Mouse (Mus musculus): Measurements from ENCODE around the gene Cntn2. TPM values are rescaled to one million over a fixed set of nuclear protein-coding genes. Genes with fewer than 3 reads are reported as not detected.

Gene Cntn2
- polyA plus RNA-seq, 1 experiment from 2014 or later, result 0.19 TPM

DNA sequence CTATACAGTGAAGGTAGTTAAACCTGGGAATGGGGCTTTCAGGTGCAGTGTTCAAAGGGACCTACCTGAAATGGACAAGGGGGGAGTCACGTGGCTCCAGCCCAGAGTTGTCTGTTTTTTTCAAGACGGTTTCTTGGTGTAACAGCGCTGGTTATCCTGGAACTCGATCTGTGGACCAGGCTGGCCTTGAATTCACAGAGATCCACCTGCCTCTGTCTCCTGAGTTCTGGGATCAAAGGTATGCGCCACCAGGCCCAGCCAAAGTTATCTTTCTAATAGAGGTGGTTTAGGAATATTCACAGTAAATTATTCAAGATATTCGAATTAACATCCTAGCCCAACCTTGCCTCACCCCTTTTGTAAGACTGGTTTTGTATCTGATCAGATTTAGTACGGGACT, 36.4 kb downstream of the Cntn2 start:
- Histone ChIP-seq H3K36me3 (peaks cover 60% of the 10 kb centered on the region), H3K9me3 (replicated peaks) (no peaks in the 10 kb centered on the region), H3K4me2 (no peak overlapping the region), H3K27ac (no peak overlapping the region), H3K27me3 (0 out of 2 replicates have a peak, but pooled peaks cover 3% of the 10 kb centered on the region), H3K4me1 (replicated peaks) (no peaks in the 10 kb centered on the region), H3K9ac (no peak overlapping the region), H3K4me3 (no peak overlapping the region)
- ATAC-seq (replicated peaks; ENCODE audit: insufficient number of reproducible peaks, insufficient read depth, low FRiP score, low read depth), result no peak
- WGBS, result 92% methylated on average over 7 of the region's 7 CpGs

DNA sequence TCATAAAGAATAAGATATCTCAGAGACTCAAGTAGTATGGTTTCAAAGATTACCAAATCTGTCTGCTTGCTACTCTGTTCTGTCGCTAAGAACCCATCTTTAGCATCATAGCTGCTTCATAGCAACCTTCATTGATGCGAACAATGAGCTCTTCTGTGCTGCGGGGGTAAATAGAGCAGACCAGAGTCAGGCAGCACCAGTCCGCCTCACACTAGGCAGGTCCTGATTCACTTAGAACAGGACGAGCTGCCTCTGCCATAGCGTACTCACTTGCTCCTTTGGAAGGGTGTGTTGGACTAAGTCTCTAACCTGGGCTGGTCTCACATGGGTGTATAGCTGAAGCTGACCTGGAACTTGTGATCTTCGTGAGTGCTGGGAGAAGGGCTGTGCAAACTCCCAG, 37.0 kb downstream of the Cntn2 start, which contains the start of gene Tmem81:
Tmem81 (plus strand) TSS at position 173 of the 400 bp plus-strand sequence.
- Histone ChIP-seq H3K9me3 (replicated peaks) (no peaks in the 10 kb centered on the region), H3K27me3 (no peaks in the 10 kb centered on the region), H3K4me2 (no peak within 1 kb of the TSS), H3K27ac (no peak within 1 kb of the TSS), H3K4me3 (no peak within 1 kb of the TSS), H3K36me3 (peaks cover 66% of the 10 kb centered on the region), H3K4me1 (replicated peaks) (no peaks in the 10 kb centered on the region), H3K9ac (no peak within 1 kb of the TSS)
- 89% methylated on average over 7 of the region's 7 CpGs for WGBS
- ATAC-seq (replicated peaks; ENCODE audit: insufficient number of reproducible peaks, insufficient read depth, low FRiP score, low read depth), result no peak

DNA sequence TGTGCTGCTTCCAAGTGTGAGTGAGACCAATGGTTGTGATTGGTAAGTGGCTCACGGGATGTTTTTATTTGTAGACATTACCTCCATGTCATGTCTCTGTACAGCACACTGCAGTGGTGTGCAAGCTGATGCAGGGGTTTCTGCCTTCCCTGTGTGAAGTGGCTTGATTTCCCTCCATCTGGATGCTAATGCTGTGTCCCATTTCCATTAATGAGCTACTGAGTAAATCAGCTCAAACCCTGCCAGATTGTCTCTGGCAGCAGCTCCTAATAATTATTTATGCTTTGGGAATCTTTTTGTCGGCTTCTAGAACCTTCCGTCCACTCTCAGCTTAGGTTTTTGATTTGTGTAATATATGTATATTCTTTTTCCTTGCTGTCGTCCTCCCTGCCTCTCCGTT, 37.9 kb downstream of the Cntn2 start:
- Histone ChIP-seq H3K9ac (no peak overlapping the region), H3K27ac (no peak overlapping the region), H3K4me2 (no peak overlapping the region), H3K9me3 (replicated peaks) (no peaks in the 10 kb centered on the region), H3K36me3 (peaks cover 75% of the 10 kb centered on the region), H3K4me3 (no peak overlapping the region), H3K4me1 (replicated peaks) (no peaks in the 10 kb centered on the region), H3K27me3 (no peaks in the 10 kb centered on the region)
- no peak for ATAC-seq (replicated peaks; ENCODE audit: insufficient number of reproducible peaks, insufficient read depth, low FRiP score, low read depth)
- WGBS, result 91% methylated on average over 5 of the region's 5 CpGs

GRCm38 (mm10) chr1:132500535-132500934, 42.5 kb downstream of the Cntn2 start:
- ATAC-seq (replicated peaks; ENCODE audit: insufficient number of reproducible peaks, insufficient read depth, low FRiP score, low read depth), result no peak
- H3K9ac ChIP-seq, result no peak overlapping the region
- H3K27me3 ChIP-seq, result no peaks in the 10 kb centered on the region
- WGBS, result 88% methylated on average over 2 of the region's 2 CpGs
- H3K4me2 ChIP-seq, result no peak overlapping the region
- no peak overlapping the region for H3K4me3 ChIP-seq
- H3K27ac ChIP-seq, result no peak overlapping the region
- H3K9me3 ChIP-seq (replicated peaks), result no peaks in the 10 kb centered on the region
- peaks cover 88% of the 10 kb centered on the region for H3K36me3 ChIP-seq
- H3K4me1 ChIP-seq (replicated peaks), result no peaks in the 10 kb centered on the region

DNA sequence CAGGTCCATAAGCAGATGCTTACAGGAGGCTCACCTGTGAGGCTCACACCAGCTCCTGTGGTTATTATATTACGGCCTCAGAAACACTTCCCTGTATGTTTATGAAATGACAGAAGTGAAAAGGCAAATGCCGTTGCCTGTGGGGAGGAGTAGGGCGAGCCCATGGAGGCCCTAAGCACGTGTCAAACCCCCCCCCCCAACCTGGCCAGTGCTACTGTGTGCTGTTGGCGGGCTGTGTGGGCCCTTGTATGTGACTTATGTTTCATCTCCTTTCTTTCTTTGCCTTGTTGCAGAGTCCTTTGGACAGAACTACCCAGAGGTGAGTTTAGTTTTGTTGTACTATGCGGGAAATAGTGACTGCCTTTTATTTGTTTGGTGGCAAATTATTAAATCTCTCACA, 59.3 kb downstream of the Cntn2 start:
- Histone ChIP-seq H3K9ac (no peak overlapping the region), H3K9me3 (replicated peaks) (no peaks in the 10 kb centered on the region), H3K27ac (no peak overlapping the region), H3K4me1 (replicated peaks) (peaks cover 2% of the 10 kb centered on the region; the same call in 1 of the 2 replicates), H3K36me3 (peaks cover 26% of the 10 kb centered on the region), H3K4me2 (no peak overlapping the region), H3K4me3 (no peak overlapping the region), H3K27me3 (no peaks in the 10 kb centered on the region)
- no peak for ATAC-seq (replicated peaks; ENCODE audit: insufficient number of reproducible peaks, insufficient read depth, low FRiP score, low read depth)
- WGBS, result 86% methylated on average over 6 of the region's 6 CpGs

GRCm38 (mm10) chr1:132483234-132483633, 59.8 kb downstream of the Cntn2 start:
- H3K9ac ChIP-seq, result no peak overlapping the region
- no peak overlapping the region for H3K27ac ChIP-seq
- H3K4me3 ChIP-seq, result no peak overlapping the region
- no peaks in the 10 kb centered on the region for H3K9me3 ChIP-seq (replicated peaks)
- WGBS, result 81% methylated on average over 3 of the region's 3 CpGs
- peaks cover 8% of the 10 kb centered on the region for H3K4me1 ChIP-seq (replicated peaks)
- no peaks in the 10 kb centered on the region for H3K27me3 ChIP-seq
- no peak for ATAC-seq (replicated peaks; ENCODE audit: insufficient number of reproducible peaks, insufficient read depth, low FRiP score, low read depth)
- no peak overlapping the region for H3K4me2 ChIP-seq
- peaks cover 21% of the 10 kb centered on the region for H3K36me3 ChIP-seq

- WGBS, result 83% methylated on average over 2 of the region's 2 CpGs
- no peak overlapping the region for H3K4me2 ChIP-seq
- H3K4me3 ChIP-seq, result no peak overlapping the region
- H3K4me1 ChIP-seq (replicated peaks), result peaks cover 13% of the 10 kb centered on the region
- H3K27ac ChIP-seq, result no peak overlapping the region
- no peak overlapping the region for H3K9ac ChIP-seq
- H3K9me3 ChIP-seq (replicated peaks), result no peaks in the 10 kb centered on the region
- ATAC-seq (replicated peaks; ENCODE audit: insufficient number of reproducible peaks, insufficient read depth, low FRiP score, low read depth), result no peak
- no peaks in the 10 kb centered on the region for H3K27me3 ChIP-seq
- peaks cover 11% of the 10 kb centered on the region for H3K36me3 ChIP-seq
These were observed 61.4 kb downstream of the Cntn2 start for GRCm38 (mm10) chr1:132481619-132482018.

- peaks cover 23% of the 10 kb centered on the region for H3K4me1 ChIP-seq (replicated peaks)
- no peak for ATAC-seq (replicated peaks; ENCODE audit: insufficient number of reproducible peaks, insufficient read depth, low FRiP score, low read depth)
- H3K27me3 ChIP-seq, result no peaks in the 10 kb centered on the region
- 79% methylated on average over 1 of the region's 1 CpGs for WGBS
- no peaks in the 10 kb centered on the region for H3K9me3 ChIP-seq (replicated peaks)
- H3K36me3 ChIP-seq, result 0 out of 2 replicates have a peak, but pooled peaks cover under 1% of the 10 kb centered on the region
- H3K4me3 ChIP-seq, result no peak overlapping the region
- H3K27ac ChIP-seq, result no peak overlapping the region
- H3K4me2 ChIP-seq, result no peak overlapping the region
- H3K9ac ChIP-seq, result no peak overlapping the region
These were observed 63.6 kb downstream of the Cntn2 start for GRCm38 (mm10) chr1:132479438-132479837.

GRCm38 (mm10) chr1:132476928-132477691, 65.9 kb downstream of the Cntn2 start, which contains the start of gene Rbbp5:
Rbbp5 (plus strand) TSS chr1:132477365.
- Histone ChIP-seq H3K9me3 (replicated peaks) (no peaks in the 10 kb centered on the region), H3K27ac (peak within 1 kb of the TSS; percentile 73), H3K4me3 (peak within 1 kb of the TSS; percentile 88), H3K9ac (peak within 1 kb of the TSS; percentile 79), H3K27me3 (no peaks in the 10 kb centered on the region), H3K36me3 (no peaks in the 10 kb centered on the region), H3K4me2 (peak within 1 kb of the TSS; percentile 64), H3K4me1 (replicated peaks) (peaks cover 23% of the 10 kb centered on the region)
- under 1% methylated on average over 43 of the region's 43 CpGs for WGBS
- ATAC-seq (replicated peaks; ENCODE audit: insufficient number of reproducible peaks, insufficient read depth, low FRiP score, low read depth), result peak; percentile 83

GRCm38 (mm10) chr1:132476575-132476927, 66.5 kb downstream of the Cntn2 start:
- ATAC-seq (replicated peaks; ENCODE audit: insufficient number of reproducible peaks, insufficient read depth, low FRiP score, low read depth), result no peak
- WGBS, result 6% methylated on average over 9 of the region's 9 CpGs

DNA sequence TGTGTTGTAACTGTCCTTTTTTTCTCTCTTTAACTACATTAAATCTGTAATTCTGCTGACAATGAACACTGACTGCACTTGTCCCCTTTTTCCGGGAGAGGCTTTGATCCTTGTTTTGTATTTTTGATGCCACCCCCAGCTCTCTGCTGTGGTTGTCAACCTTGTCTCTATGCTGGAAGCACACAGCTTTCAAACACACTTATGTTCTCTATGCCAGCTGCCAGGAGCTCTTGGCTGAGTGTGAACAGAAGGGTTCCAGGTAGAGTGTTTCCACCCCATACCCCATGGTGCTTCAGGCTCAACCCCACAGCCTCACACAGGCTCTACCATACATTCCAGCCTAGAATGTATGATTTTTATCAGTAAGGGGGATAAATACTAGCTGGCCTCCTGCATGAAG, 68.6 kb downstream of the Cntn2 start:
- WGBS, result 77% methylated on average over 1 of the region's 1 CpGs

More at GRCm38 (mm10) chr1:132476575-132476927, 66.5 kb downstream of the Cntn2 start:
- peak overlapping the region; percentile 88 for H3K4me3 ChIP-seq
- peaks cover 23% of the 10 kb centered on the region for H3K4me1 ChIP-seq (replicated peaks)
- no peaks in the 10 kb centered on the region for H3K9me3 ChIP-seq (replicated peaks)
- H3K4me2 ChIP-seq, result peak overlapping the region; percentile 64
- peak overlapping the region; percentile 73 for H3K27ac ChIP-seq
- H3K9ac ChIP-seq, result peak overlapping the region; percentile 60
- no peaks in the 10 kb centered on the region for H3K27me3 ChIP-seq
- no peaks in the 10 kb centered on the region for H3K36me3 ChIP-seq

DNA sequence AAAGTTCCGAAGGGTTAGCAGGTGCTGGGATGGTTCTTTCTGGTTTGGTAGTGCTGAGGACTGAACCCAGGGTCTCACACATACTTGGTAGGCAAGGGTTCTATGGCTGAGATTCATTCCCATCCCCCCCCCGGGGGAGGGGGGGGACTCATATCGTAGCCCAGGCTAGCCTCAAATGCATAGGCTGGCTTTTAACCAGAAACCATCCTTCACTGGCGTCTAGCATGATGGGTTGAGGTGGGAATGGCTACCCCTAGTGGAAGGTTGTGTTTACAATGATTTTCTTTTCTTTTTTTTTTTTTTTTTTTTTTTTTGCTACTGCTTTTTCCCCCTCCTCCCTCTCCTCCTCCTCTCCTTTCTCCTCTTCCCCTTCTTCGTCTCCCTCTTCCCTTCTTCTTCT, 70.5 kb downstream of the Cntn2 start:
- Histone ChIP-seq H3K27ac (no peak overlapping the region), H3K9ac (no peak overlapping the region), H3K9me3 (replicated peaks) (no peaks in the 10 kb centered on the region), H3K4me3 (no peak overlapping the region), H3K27me3 (no peaks in the 10 kb centered on the region), H3K4me2 (no peak overlapping the region), H3K36me3 (no peaks in the 10 kb centered on the region), H3K4me1 (replicated peaks) (peaks cover 20% of the 10 kb centered on the region)
- whole genome bisulfite sequencing, result 48% methylated on average over 5 of the region's 5 CpGs
- ATAC-seq (replicated peaks; ENCODE audit: insufficient number of reproducible peaks, insufficient read depth, low FRiP score, low read depth), result no peak

More for the DNA sequence above, 68.6 kb downstream of the Cntn2 start:
- 0 out of 2 replicates have a peak overlapping the region, but pooled peaks have one; percentile 16 for H3K9ac ChIP-seq
- no peaks in the 10 kb centered on the region for H3K36me3 ChIP-seq
- no peak for ATAC-seq (replicated peaks; ENCODE audit: insufficient number of reproducible peaks, insufficient read depth, low FRiP score, low read depth)
- no peaks in the 10 kb centered on the region for H3K9me3 ChIP-seq (replicated peaks)
- peaks cover 23% of the 10 kb centered on the region for H3K4me1 ChIP-seq (replicated peaks)
- H3K4me2 ChIP-seq, result no peak overlapping the region
- no peak overlapping the region for H3K27ac ChIP-seq
- H3K4me3 ChIP-seq, result no peak overlapping the region
- no peaks in the 10 kb centered on the region for H3K27me3 ChIP-seq
